Mouse (Mus musculus) left cerebral cortex, adult 11 months (tissue): ENCODE data around the gene Orm1.
"Not testable (repeated sequence)": the region's sequence is repeated elsewhere in the genome, so short reads cannot be mapped to it uniquely, and the experiment has no call there.

ENCODE experiments used
- DNase-seq: peaks from one replicate; pipeline ENCODE4 v3.0.0; 2022; ENCODE audit warnings: low spot score

The Orm1 gene

DNA sequence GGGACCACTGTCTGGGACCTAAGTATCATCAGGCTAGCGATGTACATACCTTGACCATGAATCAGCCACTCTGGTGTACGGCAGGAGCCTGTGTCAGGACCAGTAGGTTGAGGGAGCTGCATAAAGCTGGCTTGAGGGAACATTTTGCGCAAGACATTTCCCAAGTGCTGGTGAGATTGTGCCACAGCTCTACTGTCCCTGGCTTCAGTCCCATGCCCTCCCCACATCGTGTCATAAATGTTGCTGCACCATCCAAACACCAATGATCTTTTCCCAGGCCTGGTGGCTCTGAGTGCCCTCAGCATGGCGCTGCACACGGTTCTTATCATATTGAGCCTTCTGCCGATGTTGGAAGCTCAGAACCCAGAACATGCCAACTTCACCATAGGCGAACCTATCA is at the start of gene Orm1:
Gene Orm1, plus strand, starts transcription at position 266 of the 400 bp plus-strand sequence.
- DNase-seq: no peak

DNA sequence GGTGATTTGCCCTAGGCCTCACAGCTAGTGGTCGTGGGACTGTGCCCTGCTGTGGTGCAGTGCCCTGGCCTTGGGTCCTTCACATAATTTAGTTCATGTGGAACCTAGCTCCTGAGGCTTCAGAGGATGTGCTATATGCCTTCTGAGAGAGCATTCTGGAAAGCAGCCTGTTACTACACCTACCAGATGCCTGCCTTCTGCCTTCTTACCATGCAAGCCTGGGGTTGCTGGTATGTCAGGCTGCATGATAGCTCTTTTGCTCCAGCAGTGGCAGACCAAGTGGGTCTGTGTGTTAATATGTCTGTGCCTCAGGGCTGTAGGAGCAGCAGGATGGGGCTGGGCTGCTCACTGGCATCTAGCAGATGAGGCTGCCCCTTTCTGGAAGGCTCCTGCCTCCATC is 48.7 kb upstream of the Orm1 start:
- no peak for DNase-seq

DNA sequence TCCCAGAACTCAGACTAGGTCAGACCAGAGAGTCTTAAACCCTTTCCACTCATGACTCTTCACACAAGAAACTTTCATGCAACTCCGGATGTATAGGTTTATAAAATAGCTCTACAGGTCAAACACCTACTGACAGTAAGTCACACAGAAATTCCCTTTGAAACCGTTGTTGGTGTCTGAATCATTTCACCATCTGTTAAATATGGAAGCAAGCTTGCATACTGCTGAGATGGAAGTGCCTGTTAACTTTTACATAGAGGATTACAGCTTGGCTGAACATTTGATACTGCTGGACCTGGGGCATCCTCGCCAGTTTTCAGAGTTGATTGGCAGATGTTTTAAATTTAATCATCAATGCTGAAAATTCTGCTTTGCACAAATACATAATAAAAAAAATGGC is 48.1 kb upstream of the Orm1 start:
- DNase-seq: no peak

DNA sequence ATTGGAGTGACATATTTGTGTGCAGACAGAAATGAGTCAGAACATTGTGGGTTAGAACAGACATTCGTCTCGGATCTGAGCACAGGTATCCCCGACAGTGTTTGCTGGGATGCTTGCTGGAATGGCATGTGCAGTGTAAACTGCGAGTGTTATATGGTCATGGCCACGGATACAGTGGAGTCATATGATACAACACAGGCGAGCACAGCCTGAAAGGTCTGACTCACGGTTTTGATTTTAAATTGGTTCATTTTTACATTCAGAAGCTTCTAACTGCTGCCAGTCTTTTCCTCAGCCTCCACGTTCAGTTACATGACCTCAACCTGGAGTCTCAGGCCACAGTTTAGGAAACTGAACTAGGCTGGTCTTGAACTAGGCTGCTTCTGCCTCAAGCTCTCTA is 47.5 kb upstream of the Orm1 start:
- DNase-seq: no peak

DNA sequence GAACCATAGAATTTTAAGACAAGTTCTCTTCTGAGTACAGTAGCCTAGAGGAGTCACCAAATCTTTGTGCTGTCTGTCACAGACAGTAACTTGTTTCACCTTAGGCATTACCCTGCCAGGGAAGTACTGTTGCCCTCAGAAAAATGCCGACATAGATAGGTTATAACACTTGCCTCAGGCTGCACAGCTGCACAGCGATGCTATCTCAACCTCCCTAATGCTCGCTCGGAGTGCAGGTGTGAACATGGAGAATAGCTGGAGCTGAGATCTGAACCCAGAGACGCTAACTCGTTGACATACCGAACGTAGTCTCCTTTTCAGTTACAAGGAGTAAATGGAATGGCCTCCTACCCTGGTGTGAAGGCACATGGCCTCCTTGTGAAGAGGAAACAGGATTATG is 46.2 kb upstream of the Orm1 start:
- DNase-seq: no peak

DNA sequence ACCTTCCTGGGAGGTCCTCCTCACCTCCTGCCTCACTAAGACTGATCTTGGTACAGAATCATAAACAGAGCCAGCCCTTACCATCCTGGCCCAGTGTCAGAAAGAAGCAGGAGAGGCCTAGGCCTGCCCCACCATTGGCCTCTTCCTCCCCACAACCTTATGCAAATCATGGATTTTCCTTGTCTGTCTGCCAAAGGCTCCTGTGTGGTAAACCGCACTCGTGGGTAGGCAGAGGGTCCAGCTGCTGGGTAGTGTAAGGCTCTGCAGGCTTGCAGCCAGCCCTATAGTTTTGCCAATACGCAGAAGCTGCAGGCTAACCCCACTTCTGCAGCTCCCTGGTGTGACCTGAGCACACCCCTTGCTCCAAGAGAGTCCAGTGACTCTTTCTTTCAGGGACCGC is 41.7 kb upstream of the Orm1 start:
- no peak for DNase-seq

DNA sequence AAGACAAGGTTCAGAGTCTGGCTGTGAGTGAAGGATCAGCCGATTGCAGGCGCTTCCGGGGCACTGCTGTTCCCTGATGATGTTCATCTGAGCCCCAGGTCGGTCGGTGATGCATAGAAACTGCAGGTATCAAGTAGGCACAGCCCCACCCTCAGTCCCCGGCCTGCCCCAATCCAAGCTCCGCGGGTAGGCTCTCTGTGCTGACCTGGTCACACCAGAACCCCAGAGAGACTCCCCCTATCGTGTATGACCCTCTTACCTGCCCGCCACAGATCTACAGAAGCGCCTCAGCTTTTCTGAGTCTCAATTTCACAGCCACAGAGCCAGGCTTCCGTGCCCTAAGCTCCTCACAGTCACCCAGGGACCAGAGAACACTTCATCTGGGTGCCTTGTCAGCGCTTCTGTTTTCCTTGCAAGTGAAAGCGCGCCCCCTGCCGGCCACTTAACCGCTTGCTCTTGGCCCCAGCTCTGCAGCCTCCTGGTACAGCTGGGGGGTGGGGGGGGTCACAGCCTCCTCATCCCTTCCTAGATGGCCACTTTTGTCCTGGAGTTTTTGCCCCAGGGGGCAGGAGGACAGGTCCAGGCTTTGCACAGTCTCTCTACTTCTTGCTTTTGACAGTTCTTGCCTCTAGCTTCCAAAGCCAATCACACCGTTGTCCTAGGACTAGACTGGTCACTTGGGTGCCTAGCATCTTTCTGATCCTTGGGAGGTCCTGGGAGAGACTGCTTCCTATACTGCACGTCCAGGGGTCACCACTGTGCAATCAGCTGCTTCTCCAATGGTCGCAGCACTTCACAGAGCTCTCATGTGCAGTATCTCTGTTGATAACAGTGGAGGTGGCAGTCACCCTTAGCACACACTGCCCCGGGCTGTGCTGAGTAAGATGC is 36.9 kb upstream of the Orm1 start:
- peak; percentile 85 for DNase-seq

DNA sequence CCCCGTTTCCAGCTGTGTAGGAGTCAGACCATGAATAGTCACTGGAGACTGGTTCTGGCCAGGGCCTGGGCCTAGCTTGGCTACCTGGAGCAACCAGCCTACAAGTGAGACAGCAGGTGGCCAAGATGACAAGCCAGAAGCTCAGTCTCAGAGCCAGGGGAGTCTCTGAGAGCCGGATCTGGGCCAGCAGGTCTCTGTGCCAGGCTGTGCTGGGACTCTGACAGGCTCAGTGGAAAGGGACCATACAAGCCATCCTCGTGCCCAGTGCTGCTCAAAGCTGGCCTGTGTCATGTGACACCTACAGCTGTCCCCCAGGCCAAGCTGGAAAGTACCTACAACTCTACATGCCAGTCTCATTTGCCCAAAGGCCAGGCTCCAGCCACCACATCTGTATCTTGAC is 36.0 kb upstream of the Orm1 start:
- DNase-seq: no peak

DNA sequence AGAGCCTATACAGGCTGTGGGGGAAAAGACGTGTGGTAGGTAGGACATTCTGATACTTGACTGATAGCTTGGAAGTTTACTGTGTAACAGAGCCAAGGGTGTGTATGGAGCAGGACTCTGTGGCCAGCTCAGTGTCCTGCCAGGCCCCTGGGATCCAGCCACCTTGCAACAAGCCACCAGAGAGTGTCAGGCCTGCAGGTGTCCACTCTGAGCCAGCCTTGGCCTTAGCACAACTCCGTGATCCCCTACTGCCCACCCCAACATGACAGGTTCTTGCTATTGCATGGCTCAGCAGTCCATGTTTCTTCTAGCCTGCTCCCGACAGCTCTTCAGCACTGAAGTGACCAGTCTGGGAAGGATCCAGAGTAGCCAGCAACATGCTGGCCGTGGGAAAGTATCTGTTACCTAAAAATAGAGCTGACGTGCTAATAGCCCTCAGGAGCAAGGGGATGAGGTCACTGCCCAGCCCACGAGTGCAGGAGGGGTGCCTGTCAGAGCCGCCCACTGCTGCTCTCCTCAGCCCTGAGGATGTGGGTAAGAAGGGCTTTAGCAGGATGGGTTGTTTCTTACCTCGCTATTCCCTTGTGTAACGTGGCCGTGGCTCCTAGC is 34.0 kb upstream of the Orm1 start:
- DNase-seq: no peak

DNA sequence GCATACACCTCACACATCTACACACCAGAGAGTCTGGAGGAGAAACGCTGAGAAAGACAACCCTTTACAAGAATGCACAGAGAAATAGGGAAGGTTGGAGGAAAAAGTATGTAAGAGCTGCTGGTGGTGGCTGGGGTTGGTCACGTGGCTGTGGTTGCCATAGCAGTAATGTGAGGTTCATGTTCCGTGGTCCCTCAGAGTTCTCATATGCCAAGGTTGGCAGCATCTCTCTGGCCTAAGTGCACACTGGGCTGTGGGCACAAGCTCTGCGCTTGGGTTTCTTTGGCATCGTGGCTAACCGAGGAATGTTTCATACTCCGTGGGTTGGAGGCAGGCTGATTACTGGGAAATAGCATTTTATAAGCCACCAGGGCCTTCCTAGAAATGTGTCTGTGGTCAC is 32.9 kb upstream of the Orm1 start:
- DNase-seq: no peak

DNA sequence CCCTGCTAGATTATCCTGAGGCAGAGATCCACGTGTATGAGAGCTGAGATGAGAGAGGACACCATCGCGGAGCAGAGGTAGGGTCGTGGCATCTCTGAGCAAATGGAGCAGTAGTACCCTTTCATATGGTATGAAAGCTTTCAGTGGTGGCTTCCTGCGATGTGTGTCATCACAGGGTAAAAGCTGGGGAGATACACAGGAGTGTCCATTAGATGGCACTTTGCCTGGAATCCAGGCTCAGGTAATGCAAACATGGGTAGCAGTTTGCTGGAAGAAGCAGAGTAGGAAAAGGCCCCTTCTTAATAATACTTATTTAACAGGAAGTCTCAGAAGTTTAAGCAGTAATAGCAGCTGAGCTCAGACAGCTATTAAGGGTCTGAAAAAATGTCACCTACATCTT is 30.3 kb upstream of the Orm1 start:
- DNase-seq: no peak

DNA sequence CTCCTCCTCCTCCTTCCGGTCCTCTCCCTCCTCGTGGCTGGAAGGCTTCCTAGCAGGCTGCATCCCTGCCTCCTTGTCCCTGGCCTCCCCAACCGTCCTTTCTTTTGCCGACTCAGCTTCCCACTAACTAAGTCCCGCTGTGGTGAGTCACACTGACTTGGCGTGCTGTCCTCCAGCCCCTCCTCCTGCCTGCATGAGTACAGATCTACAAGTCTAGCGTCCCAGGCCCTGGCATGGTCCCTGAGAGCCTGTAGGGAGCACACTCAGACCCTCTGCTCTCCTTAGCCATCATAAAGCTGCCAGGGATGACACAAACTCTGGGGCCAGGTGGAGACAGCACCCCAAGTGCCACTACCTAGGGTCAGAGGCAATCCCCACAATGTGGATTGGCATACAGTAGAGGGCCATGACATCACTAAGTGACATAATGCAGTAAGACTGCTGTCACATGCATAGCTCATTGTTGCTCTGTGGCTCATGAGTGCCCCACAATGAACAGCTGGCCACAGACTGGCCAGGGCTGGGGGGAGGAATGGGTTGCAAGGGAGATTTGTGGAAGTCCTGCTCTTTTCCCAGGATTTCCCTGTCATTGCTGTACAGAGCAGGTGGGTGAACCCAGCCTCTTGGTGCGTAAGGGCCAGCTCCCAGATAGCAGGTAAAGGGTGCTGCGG is 28.1 kb upstream of the Orm1 start:
- no peak for DNase-seq

DNA sequence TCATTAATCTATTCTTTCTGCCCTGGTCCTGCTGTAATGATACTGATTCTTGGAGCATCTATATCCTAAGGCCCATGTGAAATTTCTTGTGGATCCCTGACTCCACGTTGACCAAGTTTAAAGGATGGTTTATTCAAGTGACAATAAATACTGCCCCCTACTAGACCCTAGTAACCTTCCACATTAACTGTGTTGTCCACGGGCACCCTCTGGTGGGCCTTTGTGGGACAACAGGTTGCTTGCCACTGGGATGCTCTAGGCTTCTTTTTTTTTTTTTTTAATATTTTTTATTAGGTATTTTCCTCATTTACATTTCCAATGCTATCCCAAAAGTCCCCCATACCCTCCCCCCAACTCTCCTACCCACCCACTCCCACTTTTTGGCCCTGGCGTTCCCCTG is 24.8 kb upstream of the Orm1 start:
- not testable (repeated sequence) for DNase-seq

DNA sequence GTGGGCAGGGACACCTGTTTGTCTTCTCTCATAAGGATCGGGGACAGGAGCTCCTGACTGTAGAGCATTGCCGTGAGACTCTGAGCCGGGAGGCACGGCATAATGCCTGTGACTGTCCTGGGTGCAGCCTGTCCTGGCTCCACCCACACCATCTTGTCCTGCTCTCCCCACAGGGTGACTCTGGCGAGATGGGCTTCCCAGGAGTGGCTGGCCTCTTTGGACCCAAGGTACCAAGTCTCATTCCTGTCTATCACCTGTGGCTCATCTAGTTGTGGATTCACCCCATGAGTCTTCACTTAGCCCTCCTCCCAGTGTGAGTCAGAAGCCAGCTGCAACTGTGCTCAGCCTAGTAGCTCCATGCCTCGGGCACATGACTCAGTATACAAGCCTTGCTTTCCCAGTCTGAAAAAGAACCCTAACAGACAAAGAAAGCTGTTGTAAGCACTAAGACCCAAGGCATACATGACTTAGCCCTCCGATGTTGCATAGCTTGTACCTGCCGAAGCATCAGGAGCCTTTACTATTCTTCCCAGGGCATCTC is 21.0 kb upstream of the Orm1 start:
- DNase-seq: no peak

DNA sequence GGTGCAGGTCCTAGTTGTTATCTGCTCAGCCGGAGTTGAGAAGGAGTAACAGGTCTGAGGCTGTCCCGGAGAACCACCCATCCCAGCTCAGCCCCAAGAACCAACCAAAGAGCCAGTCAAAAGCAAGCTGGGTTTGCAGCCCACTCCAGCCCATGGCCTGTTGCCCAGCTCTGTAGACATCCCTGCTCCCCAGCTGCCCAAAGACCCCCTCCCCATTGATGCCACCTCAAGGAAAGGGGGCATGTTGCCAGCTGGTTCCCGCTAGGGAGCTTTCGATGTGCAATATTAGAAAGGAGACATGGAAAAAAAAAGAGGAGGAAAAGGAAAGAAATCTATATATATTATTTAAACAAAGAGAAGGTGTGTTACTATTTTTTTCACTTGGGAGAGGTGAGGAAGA is 11.0 kb upstream of the Orm1 start:
- no peak for DNase-seq

DNA sequence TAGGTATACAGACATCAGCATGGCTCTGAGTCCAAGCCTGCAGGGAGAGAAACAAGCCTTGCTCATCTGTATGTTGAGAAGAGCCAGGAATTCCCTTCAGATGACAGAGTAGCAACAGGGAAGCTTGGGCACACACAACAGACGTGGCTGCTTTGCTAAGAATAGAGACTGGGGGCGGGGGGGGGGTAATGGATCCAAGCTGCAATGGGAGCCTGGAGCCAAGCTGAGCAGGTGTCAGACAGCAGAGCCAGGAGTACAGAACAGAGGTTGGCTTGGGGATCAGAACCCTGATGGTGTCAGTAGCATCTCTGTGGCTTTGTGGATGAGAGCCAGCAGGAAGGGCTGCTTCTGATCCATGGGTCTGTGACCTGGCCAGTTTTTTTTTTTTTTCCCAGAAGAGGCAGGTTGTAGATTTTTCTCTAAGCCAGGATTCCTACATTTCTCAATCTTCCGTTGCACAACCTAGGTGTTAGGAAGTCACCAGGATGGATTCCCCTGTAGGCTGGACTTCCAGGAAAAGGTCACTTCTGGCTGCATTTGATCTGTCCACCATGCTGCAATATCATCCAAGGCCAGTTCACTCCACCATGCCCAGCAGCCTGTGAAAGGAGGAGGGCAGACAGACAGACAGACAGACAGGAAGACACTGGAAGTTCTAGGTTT is 5.8 kb upstream of the Orm1 start:
- no peak for DNase-seq

DNA sequence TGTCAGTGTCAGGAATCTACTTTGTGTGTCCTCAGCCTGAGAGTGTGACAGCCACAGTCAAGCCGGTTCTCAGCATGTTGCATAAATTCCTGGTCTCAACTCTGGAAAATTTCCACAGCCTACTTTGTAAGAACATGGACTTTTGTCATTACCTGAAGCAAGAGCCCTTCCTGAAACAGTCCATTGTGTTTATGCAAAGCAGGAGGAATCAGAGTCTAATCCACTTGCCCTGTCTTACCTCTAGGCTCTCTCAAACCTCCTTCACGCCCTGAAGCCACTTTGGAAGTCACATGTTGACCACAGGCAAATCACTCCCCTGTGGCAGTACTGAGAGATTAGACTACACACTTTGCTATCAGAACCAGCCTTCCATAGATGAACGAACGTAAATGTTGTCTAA is 1.9 kb upstream of the Orm1 start:
- DNase-seq: no peak

DNA sequence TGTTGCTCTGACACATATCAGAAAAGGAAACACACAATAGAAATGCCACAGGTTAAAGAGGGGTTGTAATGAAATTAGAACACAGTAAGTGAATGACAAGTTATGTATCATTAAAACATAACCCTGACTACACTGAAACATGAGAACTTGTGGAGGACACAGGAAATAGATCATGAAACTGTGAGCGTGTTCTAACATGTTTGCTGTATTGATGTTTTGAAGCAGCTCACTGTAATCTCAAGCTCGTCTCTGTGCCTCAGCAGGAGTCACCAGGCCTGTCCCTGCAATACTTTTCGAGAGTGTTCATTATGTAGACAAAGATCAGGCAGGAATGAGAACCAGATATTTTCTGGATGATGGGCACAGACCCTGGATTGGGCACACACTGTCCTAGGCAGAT is 752 bp upstream of the Orm1 start:
- no peak for DNase-seq

DNA sequence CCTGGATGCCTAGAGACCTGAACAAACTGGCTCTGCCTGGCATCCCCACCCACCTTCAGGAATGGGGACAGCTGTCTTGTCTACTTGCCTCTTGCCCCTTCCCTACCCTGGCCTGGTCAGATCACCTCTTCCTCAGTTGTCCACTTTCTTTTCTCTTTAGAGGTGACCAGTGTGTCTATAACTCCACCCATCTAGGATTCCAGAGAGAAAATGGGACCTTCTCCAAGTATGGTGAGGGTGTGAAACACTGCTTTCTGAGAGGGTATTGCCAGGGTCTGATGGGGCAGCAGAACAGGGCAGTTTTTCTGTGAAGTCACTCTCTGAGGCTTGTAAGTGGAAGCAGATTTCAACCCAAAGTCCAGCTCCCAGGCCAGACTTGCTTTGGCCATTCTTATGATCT is 901 bp downstream of the Orm1 start:
- no peak for DNase-seq

DNA sequence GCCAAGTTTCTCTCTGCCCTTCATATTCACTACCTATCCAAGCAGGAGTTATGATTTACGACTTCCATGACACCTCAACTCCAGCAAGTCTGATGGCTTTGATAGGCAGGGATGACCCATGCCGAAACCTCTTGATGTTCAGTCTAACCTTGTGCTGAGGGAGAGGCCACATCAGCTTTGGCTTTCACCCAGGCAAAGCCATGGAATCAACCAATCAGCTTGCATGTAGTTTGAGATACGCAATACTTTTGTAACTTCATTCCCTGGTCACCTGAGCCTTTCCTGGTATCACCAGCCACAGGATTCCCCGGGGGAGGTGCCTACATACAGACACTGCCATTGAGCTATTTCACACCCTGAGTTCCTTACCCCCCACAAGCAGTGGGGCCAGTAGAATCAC is 2.3 kb downstream of the Orm1 start:
- DNase-seq: no peak

DNA sequence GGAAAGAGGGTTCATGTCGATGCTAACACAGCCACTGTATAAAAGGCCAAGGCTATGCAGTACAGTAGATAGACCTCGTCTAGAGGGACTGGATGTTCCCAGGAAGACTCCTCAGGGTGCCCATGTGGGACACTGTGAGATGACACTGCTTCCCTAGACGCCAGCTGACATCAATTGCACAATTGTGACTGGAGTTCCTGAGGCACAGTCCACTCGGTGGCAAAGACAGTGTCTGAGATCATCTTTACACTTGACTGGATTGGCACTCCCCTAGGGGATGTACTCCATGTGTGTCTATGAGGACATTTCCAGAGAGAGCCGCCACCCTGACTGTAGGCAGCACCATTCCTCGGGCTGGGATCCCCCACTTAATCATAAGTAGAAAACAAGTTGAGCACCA is 4.2 kb downstream of the Orm1 start:
- no peak for DNase-seq

DNA sequence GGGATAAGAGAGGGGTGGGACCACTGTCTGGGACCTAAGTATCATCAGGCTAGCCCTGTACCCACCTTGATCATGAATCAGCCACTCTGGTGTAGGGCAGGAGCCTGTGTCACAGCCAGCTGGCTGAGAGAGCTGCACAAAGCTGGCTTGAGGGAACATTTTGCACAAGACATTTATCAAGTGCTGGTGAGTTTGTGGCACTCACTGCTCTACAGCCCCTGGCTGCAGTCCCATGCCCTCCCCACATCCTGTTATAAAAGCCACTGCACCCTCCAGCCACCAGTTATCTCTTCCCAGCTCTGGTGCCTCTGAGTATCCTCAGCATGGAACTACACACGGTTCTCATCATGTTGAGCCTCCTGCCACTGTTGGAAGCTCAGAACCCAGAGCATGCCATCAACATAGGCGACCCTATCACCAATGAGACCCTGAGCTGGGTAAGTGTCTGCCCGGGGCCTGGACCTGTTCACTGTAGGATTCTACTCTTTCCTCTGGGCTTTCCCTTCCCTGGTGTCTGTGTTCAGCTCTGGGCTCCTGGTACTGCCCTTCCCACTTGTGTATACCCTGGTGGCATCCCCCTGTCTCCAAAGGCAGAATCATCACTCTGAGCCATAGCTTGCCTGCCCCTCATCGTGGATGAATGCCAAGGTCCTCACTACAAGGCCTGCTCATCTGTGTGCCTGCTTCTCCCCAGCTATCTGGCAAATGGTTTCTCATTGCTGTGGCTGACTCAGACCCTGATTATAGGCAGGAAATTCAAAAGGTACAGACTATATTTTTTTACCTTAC is 11.7 kb downstream of the Orm1 start, which contains the start of gene Orm3:
Gene Orm3, plus strand, starts transcription at position 286 of the 789 bp plus-strand sequence.
- DNase-seq: no peak
